Mouse (Mus musculus) cerebellum, adult 8-10 months (tissue): Measurements from ENCODE around the gene Majin.
A peak's percentile ranks its signal among the peaks of the same experiment; 100 is the strongest.

Source experiments
- DNase-seq: peaks from one replicate; pipeline ENCODE4 v3.0.0; 2022

The Majin gene

DNA sequence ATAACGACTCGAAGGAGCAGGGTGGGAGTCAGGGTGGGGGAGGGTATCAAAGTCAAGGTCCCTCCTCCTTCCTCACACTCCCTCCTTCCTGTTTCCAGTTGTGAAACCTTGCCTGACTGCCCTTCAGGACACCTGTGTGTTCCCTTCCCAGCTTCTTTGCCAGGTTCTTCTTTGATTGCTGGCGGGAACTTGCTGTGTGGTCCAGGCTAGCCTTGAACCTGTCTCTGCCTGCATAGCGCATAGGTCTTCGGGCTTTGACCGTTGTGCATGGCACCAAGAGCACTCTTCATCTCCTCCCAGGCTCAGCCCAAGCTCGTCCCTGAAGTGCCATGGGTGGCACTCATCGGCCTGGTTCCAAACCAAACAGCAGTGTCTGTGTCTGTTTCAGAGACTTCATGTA lies 80.8 kb downstream of the Majin start:
- DNase-seq = no peak

DNA sequence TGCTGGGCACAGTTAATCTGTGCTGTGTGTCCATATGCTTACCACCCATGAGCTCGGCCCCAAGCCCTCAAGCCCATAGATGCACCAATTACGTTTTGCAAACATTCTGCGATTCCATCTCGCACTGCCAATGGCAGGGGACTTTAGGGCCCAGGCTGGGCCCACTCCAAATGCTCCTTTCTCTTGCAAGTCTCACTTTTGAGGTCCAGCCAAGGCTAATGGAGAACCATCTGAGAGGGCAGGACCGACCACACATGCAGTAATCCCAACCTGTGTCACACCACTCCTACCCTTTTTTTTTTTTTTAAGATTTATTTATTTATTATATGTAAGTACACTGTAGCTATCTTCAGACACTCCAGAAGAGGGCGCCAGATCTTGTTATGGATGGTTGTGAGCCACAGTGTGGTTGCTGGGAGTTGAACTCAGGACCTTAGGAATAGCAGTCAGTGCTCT lies 81.6 kb downstream of the Majin start:
- no peak for DNase-seq

DNA sequence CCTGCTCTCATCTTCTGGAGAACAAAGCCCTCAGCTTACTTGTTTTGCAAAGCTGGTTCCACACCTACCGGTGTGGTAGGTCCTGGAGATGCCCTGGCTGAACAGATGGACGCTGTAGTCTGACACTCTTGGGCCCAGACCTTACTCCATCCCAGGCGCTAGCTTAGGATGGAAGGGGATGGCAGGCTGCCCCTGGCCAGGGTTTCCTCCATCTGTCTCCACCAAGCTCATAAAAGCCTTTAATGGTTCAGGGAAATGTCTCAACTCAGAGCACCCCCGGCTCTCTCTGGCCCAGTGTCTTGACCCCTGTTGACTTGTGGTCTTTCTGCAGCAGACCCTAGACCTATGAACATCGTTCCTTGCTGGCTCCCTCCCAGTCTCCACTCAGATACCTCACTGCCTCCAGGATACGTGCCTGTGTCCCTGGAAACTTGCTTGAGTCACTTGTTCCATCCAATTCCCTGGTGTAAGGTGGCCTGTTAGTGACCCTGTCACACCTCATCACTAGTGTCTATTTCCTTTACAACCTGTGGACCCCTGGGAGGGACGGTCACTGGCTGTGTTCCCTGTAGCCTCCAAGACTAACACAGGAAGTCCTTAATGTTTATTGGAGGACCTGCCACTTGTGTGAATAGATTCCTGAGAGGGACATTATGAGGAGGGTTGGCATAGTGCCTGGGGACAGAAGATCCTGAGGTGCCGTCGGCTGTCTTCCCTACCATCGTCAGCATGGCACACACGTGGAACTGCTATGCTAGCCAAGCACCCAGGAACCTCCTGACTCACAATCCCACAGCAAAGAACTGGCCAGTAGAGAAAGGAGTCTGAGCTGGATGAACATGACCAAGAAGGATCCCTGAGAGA lies 83.3 kb downstream of the Majin start:
- DNase-seq = peak; percentile 92

DNA sequence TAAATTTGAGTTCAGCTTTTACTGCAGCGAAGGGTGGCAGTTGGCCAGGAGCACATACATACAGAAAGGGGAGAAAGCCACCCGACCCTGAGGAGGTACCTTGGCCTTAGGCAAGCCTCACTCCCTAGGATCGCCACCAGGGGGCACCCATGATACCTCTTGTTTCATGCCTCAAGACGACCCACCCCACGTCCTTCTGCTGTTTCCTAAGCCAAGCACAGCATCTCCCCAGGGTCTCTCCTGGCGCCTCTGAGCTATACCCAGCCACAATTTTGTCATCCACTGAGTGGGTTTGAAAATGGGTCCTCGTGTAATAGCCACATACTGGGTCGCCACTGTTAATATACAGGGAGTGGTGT lies 84.0 kb downstream of the Majin start:
- peak; percentile 87 for DNase-seq

DNA sequence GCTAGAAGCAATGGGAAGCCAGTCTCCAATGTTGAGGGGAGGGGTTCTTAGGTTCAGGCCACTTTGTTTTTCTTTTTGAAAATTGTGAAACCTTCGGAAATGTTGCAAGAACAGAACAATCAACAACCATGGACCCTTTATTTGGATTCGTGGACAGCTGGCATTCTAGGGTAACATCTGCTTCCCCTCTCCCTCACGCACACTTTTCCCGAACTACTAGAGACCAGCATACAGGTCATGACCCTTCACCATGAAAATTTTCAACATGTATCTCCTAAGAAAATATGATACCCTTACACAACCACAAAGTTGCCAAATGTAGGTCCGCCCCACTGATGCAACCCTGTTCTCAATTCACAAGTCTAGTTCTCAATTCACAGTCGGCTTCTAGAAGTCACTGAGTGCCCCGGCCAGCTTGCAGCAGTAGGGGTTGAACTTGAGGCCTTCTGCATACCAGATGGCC lies 84.5 kb downstream of the Majin start:
- DNase-seq = no peak

DNA sequence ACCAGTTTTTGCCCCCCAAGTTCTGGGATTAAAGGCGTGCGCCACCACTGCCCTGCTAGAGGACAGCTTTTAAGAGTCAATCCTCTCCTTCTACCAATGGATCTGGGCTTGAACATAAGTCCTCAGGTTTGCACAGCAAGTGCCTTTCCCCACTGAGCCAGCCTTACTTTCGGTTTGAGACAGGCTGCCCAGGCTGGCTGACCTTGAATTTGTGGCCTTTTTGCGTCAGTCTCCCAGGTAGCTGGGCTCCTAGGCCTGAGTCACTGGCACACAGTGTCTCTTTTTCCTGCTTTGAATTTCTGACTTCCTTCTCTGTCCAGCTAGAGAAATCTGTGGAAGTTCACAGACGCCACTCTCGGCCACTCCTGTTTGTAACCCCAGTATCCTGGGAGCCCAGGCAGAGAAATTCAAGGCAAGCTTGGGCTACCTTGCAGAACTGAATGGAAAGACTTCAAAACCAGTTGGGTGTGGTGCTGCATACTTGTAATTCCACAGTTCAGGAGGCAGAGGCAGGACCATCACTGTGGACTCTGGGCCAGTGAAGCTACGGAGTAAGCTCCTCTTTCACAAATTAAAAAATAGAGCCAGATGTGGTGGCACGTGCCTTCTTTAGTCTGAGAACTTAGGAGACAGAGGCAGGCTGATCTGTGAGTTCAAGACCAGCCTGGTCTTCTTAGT lies 85.7 kb downstream of the Majin start:
- DNase-seq = no peak

DNA sequence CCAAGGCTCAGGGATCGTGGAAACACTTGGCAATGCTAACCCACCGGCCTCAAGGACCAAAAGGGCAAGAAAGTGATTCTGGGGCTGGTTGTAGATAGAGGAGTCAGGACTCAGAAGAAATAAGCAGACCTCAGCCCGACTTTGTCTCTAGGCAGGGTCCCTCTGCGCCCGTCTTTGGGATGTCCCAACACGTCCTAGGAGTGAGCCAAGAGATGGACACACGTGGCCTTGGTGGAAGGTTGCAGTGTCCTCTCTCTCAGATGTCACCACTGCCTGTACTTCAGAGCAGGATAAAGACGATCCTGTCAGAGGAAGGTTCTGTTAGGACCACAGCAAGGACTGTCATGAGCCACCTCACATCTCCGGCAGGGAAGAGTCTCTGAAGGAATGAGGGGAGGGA lies 86.5 kb downstream of the Majin start:
- DNase-seq = no peak

DNA sequence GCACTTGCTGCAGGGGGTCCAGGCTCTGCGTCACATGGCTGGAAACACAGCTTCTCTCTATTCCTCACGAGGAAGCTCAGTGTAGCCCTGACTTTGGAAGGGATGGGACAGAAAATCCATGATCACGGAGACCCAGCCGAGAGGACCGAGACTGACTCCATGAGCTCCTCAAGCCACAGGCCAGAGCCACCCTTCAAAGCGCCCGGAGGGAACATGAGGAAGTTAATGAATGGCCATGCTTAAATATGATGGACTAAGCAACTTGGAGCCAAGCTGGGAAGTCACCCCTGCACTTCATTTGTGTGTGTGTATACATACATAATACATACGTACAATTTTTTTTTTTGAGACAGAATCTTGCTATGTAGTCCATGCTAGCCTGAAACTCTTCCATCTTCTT lies 87.0 kb downstream of the Majin start:
- DNase-seq = no peak

DNA sequence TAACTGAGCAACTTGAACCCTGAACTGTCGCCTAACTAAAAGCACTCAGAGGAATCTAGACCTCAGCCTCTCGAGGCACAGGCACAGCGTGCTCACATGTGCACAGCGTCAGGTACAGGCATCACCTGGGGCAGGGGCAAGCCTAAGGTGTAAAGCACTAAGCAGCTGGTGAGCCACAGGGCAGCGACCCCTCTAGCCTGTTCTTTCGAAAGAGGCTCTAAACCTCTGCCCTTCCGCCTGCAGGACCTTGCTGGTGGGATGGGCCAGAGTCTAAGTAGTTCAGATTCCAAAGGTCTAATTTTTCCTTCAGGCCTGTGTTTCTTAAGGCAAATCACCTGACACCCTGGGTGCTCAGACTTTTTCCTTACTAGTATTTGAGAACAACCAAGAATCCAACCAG lies 87.9 kb downstream of the Majin start:
- DNase-seq = no peak

DNA sequence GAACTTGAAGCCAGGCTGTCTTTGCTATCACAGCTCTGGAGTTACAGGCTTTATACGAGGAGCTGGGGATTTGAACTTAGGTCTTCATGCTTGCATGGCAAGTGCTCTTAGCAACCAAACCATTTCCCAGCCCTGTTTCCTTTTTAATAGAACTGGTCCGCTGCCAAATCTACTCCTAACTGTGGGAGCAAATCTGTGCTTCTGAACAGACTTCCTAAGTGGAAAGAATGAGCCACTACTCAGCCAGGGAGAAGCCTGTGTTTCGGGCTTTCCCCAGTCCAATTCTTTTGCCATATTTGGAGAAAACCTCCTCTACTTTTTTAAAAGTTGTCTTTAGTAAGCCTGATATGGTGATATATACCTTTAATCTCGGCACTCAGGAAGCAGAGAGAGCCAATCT lies 88.5 kb downstream of the Majin start:
- DNase-seq = no peak

DNA sequence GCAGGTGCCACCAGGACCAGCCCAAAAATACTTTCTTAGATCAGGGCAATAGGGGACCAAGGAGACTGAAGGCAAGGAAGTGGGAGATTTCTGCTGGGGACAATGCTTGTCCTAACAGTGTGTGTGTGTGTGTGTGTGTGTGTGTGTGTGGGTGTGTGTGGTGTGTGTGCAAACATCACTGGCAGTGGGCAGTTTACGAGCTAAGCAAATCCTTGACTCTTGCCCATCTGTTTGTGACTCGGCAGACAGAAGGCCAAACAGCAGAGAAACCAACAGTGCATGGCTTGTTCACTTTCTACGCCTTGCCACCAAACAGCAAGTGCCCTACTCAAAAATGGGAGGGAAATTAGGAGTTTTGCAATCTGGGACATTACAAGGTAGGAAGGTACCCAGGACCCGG lies 89.4 kb downstream of the Majin start:
- no peak for DNase-seq
